Mouse (Mus musculus) layer of hippocampus, postnatal 14 days (tissue): ENCODE data around the gene Bend7. TPM values are rescaled to one million over a fixed set of nuclear protein-coding genes. Genes with fewer than 3 reads are reported as not detected.

Experiments used
- DNase-seq, 2 experiments: peaks; one replicate each; pipeline ENCODE4 v3.0.0; 2021 to 2022; ENCODE audit warnings: low spot score in 2 of 2, mixed read lengths in 1 of 2
- long read RNA-seq, 2 experiments: library from polyadenylated mRNA; stranded (forward); transcript quantifications; one replicate each; pipeline ENCODE4 v2.0.0; 2021
- total RNA-seq, 2 experiments: library from RNA; stranded (reverse); gene quantifications; 2 replicates each; pipeline ENCODE4 v1.2.3; 2021

Gene Bend7
- 1 to 10 TPM; 2.4 to 2.7 TPM for total RNA-seq
- long read RNA-seq, experiment 1, partial matches to known transcripts = 1 of 2 reads
- long read RNA-seq, experiment 1, other reads (novel, unspliced or antisense) = 0 of 2 reads
- long read RNA-seq, experiment 2, partial matches to known transcripts = 0 of 3 reads
- long read RNA-seq, experiment 2, other reads (novel, unspliced or antisense) = 1 of 3 reads

- peak in 1 of 2 experiments; percentile 11 for DNase-seq
These were observed at the start of gene Bend7 for GRCm38 (mm10) chr2:4717769-4718661. Bend7 (plus strand) TSS chr2:4717831.

- no peak for DNase-seq
These were observed 49.0 kb upstream of the Bend7 start for GRCm38 (mm10) chr2:4668626-4669025.

GRCm38 (mm10) chr2:4669701-4670100 lies 47.9 kb upstream of the Bend7 start:
- DNase-seq = no peak

- no peak for DNase-seq
These were observed 46.0 kb upstream of the Bend7 start for GRCm38 (mm10) chr2:4671636-4672035.

- DNase-seq = no peak
These were observed 37.7 kb upstream of the Bend7 start for GRCm38 (mm10) chr2:4679886-4680285.

- no peak for DNase-seq
These were observed 6.4 kb upstream of the Bend7 start for GRCm38 (mm10) chr2:4711262-4711661.

GRCm38 (mm10) chr2:4717081-4717768 lies 406 bp upstream of the Bend7 start:
- DNase-seq = no peak

GRCm38 (mm10) chr2:4723088-4723487 lies 5.5 kb downstream of the Bend7 start:
- no peak for DNase-seq

GRCm38 (mm10) chr2:4730161-4730560 lies 12.5 kb downstream of the Bend7 start:
- DNase-seq = no peak

- DNase-seq = no peak
These were observed 16.3 kb downstream of the Bend7 start for GRCm38 (mm10) chr2:4733971-4734370.

- no peak for DNase-seq
These were observed 18.6 kb downstream of the Bend7 start for GRCm38 (mm10) chr2:4736095-4736797.

GRCm38 (mm10) chr2:4736798-4737155 lies 19.1 kb downstream of the Bend7 start:
- DNase-seq = no peak

- no peak for DNase-seq
These were observed 34.3 kb downstream of the Bend7 start for GRCm38 (mm10) chr2:4751918-4752317.

- DNase-seq = no peak
These were observed 38.1 kb downstream of the Bend7 start for GRCm38 (mm10) chr2:4755716-4756115.

GRCm38 (mm10) chr2:4757218-4757617 lies 39.6 kb downstream of the Bend7 start:
- no peak for DNase-seq

GRCm38 (mm10) chr2:4760741-4761140 lies 43.1 kb downstream of the Bend7 start:
- DNase-seq = no peak

- no peak for DNase-seq
These were observed 44.3 kb downstream of the Bend7 start for GRCm38 (mm10) chr2:4761906-4762305.

- no peak for DNase-seq
These were observed 46.4 kb downstream of the Bend7 start for GRCm38 (mm10) chr2:4764071-4764470.

- DNase-seq = no peak
These were observed 52.7 kb downstream of the Bend7 start for GRCm38 (mm10) chr2:4770376-4770775.

GRCm38 (mm10) chr2:4773911-4774310 lies 56.3 kb downstream of the Bend7 start:
- DNase-seq = no peak

- DNase-seq = no peak
These were observed 59.7 kb downstream of the Bend7 start for GRCm38 (mm10) chr2:4777291-4777690.
